Mouse (Mus musculus): ENCODE results near the gene Brpf3.
"Not testable (repeated sequence)": the region's sequence is repeated elsewhere in the genome, so short reads cannot be mapped to it uniquely, and the experiment has no call there.

Brpf3 gene

GRCm38 (mm10) chr17:28799291-28800160, 1.4 kb upstream of the Brpf3 start:
- DNase-seq (ENCODE audit: low spot score) = no peak

- no peak for DNase-seq (ENCODE audit: low spot score)
Measured at GRCm38 (mm10) chr17:28800281-28800670, 614 bp upstream of the Brpf3 start.

GRCm38 (mm10) chr17:28801474-28802005, 650 bp downstream of the Brpf3 start:
- DNase-seq (ENCODE audit: low spot score) = peak; percentile 100

- DNase-seq (ENCODE audit: low spot score) = no peak
Measured at GRCm38 (mm10) chr17:28802006-28802481, 1.2 kb downstream of the Brpf3 start.

- peak; percentile 71 for DNase-seq (ENCODE audit: low spot score)
Measured at GRCm38 (mm10) chr17:28803316-28803715, 2.4 kb downstream of the Brpf3 start.

- DNase-seq (ENCODE audit: low spot score) = no peak
Measured at GRCm38 (mm10) chr17:28804973-28805372, 4.1 kb downstream of the Brpf3 start.

GRCm38 (mm10) chr17:28806770-28807169, 5.9 kb downstream of the Brpf3 start:
- DNase-seq (ENCODE audit: low spot score) = no peak

- no peak for DNase-seq (ENCODE audit: low spot score)
Measured at GRCm38 (mm10) chr17:28808714-28809113, 7.8 kb downstream of the Brpf3 start.

GRCm38 (mm10) chr17:28809175-28809831, 8.4 kb downstream of the Brpf3 start:
- DNase-seq (ENCODE audit: low spot score) = no peak

GRCm38 (mm10) chr17:28812345-28812744, 11.5 kb downstream of the Brpf3 start:
- no peak for DNase-seq (ENCODE audit: low spot score)

- DNase-seq (ENCODE audit: low spot score) = no peak
Measured at GRCm38 (mm10) chr17:28814529-28815097, 13.7 kb downstream of the Brpf3 start.

GRCm38 (mm10) chr17:28815384-28816004, 14.6 kb downstream of the Brpf3 start:
- DNase-seq (ENCODE audit: low spot score) = no peak

- DNase-seq (ENCODE audit: low spot score) = not testable (repeated sequence)
Measured at GRCm38 (mm10) chr17:28816326-28816725, 15.4 kb downstream of the Brpf3 start.

- DNase-seq (ENCODE audit: low spot score) = no peak
Measured at GRCm38 (mm10) chr17:28816875-28817811, 16.3 kb downstream of the Brpf3 start.

GRCm38 (mm10) chr17:28820189-28820588, 19.3 kb downstream of the Brpf3 start:
- no peak for DNase-seq (ENCODE audit: low spot score)

- DNase-seq (ENCODE audit: low spot score) = no peak
Measured at GRCm38 (mm10) chr17:28823004-28823745, 22.3 kb downstream of the Brpf3 start.

GRCm38 (mm10) chr17:28823749-28824148, 22.9 kb downstream of the Brpf3 start:
- DNase-seq (ENCODE audit: low spot score) = no peak

- DNase-seq (ENCODE audit: low spot score) = no peak
Measured at GRCm38 (mm10) chr17:28824896-28825295, 24.0 kb downstream of the Brpf3 start.

- DNase-seq (ENCODE audit: low spot score) = no peak
Measured at GRCm38 (mm10) chr17:28825359-28826041, 24.6 kb downstream of the Brpf3 start.

Measured in testis, postnatal 14 days (tissue).